Mouse (Mus musculus) thymus, adult 2 months (tissue): ENCODE data around the gene E2f7. TPM values are rescaled to one million over a fixed set of nuclear protein-coding genes. Genes with fewer than 3 reads are reported as not detected.

Experiments
- DNase-seq: peaks from one replicate; pipeline ENCODE4 v3.0.0; 2021
- H3K27ac ChIP-seq: fragments of 200-500 bp; 2 replicates; pipeline ENCODE4 v1.5.1; 2012; ENCODE audit warnings: low read length, control low read depth; ENCODE audit not compliant: control insufficient read depth, insufficient read depth
- H3K27me3 ChIP-seq: fragments of 200-500 bp; 2 replicates; pipeline ENCODE4 v1.6.1; 2012; ENCODE audit warnings: mild to moderate bottlenecking, low read length, moderate library complexity, mixed read lengths; ENCODE audit not compliant: control insufficient read depth, insufficient read depth
- H3K36me3 ChIP-seq: fragments of 200-500 bp; 2 replicates; pipeline ENCODE4 v1.6.1; 2012; ENCODE audit warnings: mild to moderate bottlenecking, low read length, moderate library complexity; ENCODE audit not compliant: control insufficient read depth, insufficient read depth
- H3K4me1 ChIP-seq: fragments of 200-500 bp; replicated peaks from 2 replicates; pipeline ENCODE4 v1.6.1; 2012; ENCODE audit warnings: low read length; ENCODE audit not compliant: control insufficient read depth, insufficient read depth
- H3K4me3 ChIP-seq: fragments of 200-500 bp; 2 replicates; pipeline ENCODE4 v1.5.1; 2012; ENCODE audit warnings: mild to moderate bottlenecking, low read length, control low read depth, moderate library complexity; ENCODE audit not compliant: control insufficient read depth, insufficient read depth
- CTCF ChIP-seq: fragments of 200-500 bp; IDR thresholded peaks from 2 replicates; pipeline ENCODE4 v1.5.1; 2012; ENCODE audit warnings: mild to moderate bottlenecking, control low read depth, low read length, moderate library complexity, borderline replicate concordance; ENCODE audit not compliant: control insufficient read depth, poor library complexity, insufficient read depth; ENCODE audit errors: extremely low read depth
- POLR2A ChIP-seq: fragments of 200-500 bp; IDR thresholded peaks from 2 replicates; pipeline ENCODE4 v1.6.1; 2012; ENCODE audit warnings: mild to moderate bottlenecking, low read length, control low read depth, moderate library complexity; ENCODE audit not compliant: control insufficient read depth, poor library complexity, insufficient read depth; ENCODE audit errors: extremely low read depth
- WGBS: fragments of 180-500 bp; shearing (Covaris S2); methylation state at CpG from one replicate; pipeline ENCODE4 v1.1.7; 2018; 5-methylcytosine and 5-hydroxymethylcytosine counted together
- polyA plus RNA-seq: library from polyadenylated mRNA; depleted of rRNA; stranded (reverse); fragments of >200 nt; gene quantifications from 2 replicates; pipeline ENCODE4 v1.2.3, GENCODE M21; 2012

The E2f7 gene
- polyA plus RNA-seq, 1 experiment, result 3.9 TPM

- H3K27me3 ChIP-seq, result no peaks in the 10 kb centered on the region
- WGBS, result 48% methylated on average over 4 of the region's 4 CpGs
- DNase-seq, result peak; percentile 46
Observed at GRCm38 (mm10) chr10:110727816-110728215, 17.4 kb upstream of the E2f7 start.

GRCm38 (mm10) chr10:110733343-110733742 is 11.9 kb upstream of the E2f7 start:
- TF ChIP-seq POLR2A (no peak), CTCF (no peak)
- WGBS, result 12% methylated on average over 6 of the region's 6 CpGs
- H3K36me3 ChIP-seq, result no peaks in the 10 kb centered on the region
- H3K4me1 ChIP-seq, result no peaks in the 10 kb centered on the region
- no peak overlapping the region for H3K4me3 ChIP-seq
- H3K27me3 ChIP-seq, result peaks cover 5% of the 10 kb centered on the region; the same call in 1 of the 2 replicates
- peak; percentile 72 for DNase-seq
- no peak overlapping the region for H3K27ac ChIP-seq

More at GRCm38 (mm10) chr10:110727816-110728215, 17.4 kb upstream of the E2f7 start:
- TF ChIP-seq CTCF (peak; percentile 22; the same call in 1 of the 2 replicates), POLR2A (no peak)
- Histone ChIP-seq H3K36me3 (no peaks in the 10 kb centered on the region), H3K4me3 (no peak overlapping the region), H3K4me1 (no peaks in the 10 kb centered on the region), H3K27ac (no peak overlapping the region)

GRCm38 (mm10) chr10:110743701-110744100 is 1.5 kb upstream of the E2f7 start:
- Histone ChIP-seq H3K27me3 (peaks cover 2% of the 10 kb centered on the region; the same call in 1 of the 2 replicates), H3K4me1 (peaks cover 13% of the 10 kb centered on the region), H3K27ac (no peak overlapping the region), H3K36me3 (no peaks in the 10 kb centered on the region), H3K4me3 (no peak overlapping the region)
- TF ChIP-seq CTCF, result no peak
- no peak for TF ChIP-seq POLR2A
- WGBS, result 92% methylated on average over 6 of the region's 6 CpGs
- no peak for DNase-seq

GRCm38 (mm10) chr10:110744120-110744519 is 1.1 kb upstream of the E2f7 start:
- no peak for TF ChIP-seq POLR2A
- TF ChIP-seq CTCF, result no peak
- Histone ChIP-seq H3K27ac (no peak overlapping the region), H3K27me3 (peaks cover 2% of the 10 kb centered on the region; the same call in 1 of the 2 replicates), H3K4me1 (peaks cover 13% of the 10 kb centered on the region), H3K4me3 (no peak overlapping the region), H3K36me3 (no peaks in the 10 kb centered on the region)
- no peak for DNase-seq
- 90% methylated on average over 12 of the region's 12 CpGs for whole genome bisulfite sequencing

GRCm38 (mm10) chr10:110745640-110746032 is 397 bp downstream of the E2f7 start:
- no peak for DNase-seq
- Histone ChIP-seq H3K27me3 (peaks cover 2% of the 10 kb centered on the region; the same call in 1 of the 2 replicates), H3K4me1 (peaks cover 13% of the 10 kb centered on the region), H3K36me3 (0 out of 2 replicates have a peak, but pooled peaks cover 5% of the 10 kb centered on the region), H3K4me3 (peak overlapping the region; percentile 79), H3K27ac (no peak overlapping the region)
- no peak for TF ChIP-seq POLR2A
- no peak for TF ChIP-seq CTCF
- WGBS, result 2% methylated on average over 23 of the region's 23 CpGs

GRCm38 (mm10) chr10:110749081-110749480 is 3.8 kb downstream of the E2f7 start:
- Histone ChIP-seq H3K4me3 (no peak overlapping the region), H3K27ac (no peak overlapping the region), H3K36me3 (peaks cover 17% of the 10 kb centered on the region), H3K27me3 (no peaks in the 10 kb centered on the region), H3K4me1 (peaks cover 6% of the 10 kb centered on the region)
- TF ChIP-seq POLR2A, result no peak
- TF ChIP-seq CTCF, result no peak
- DNase-seq, result no peak
- WGBS, result 98% methylated on average over 9 of the region's 9 CpGs
